Comparison of ENCODE assay signal across 8 mouse cellular contexts in genomic region chr1:89941701-89942381, GRCm38 (mm10). TPM values are rescaled to one million over a fixed set of nuclear protein-coding genes. Genes with fewer than 3 reads are reported as not detected.
DNase-seq lines count a peak whose midpoint lies in the region; ATAC-seq lines count a peak whose summit lies in the region.

No protein-coding gene starts in this region.

- under 1% methylated on average over 40 of the region's 40 CpGs for WGBS in heart, embryonic 12.5 days
- WGBS in hindbrain, embryonic 15.5 days, result under 1% methylated on average over 40 of the region's 40 CpGs
- 0% methylated on average over 40 of the region's 40 CpGs for WGBS in neural tube, embryonic 11.5 days

- peak overlapping the region; percentile 67 for H3K4me2 ChIP-seq in heart, embryonic 12.5 days
- H3K4me2 ChIP-seq in hindbrain, embryonic 15.5 days, result peak overlapping the region; percentile 62
- peak overlapping the region; percentile 70 for H3K4me2 ChIP-seq in neural tube, embryonic 11.5 days (ENCODE audit: low read depth)

- H3K36me3 ChIP-seq in heart, embryonic 12.5 days, result no peaks in the 10 kb centered on the region
- H3K36me3 ChIP-seq in hindbrain, embryonic 15.5 days, result no peaks in the 10 kb centered on the region
- no peaks in the 10 kb centered on the region for H3K36me3 ChIP-seq in neural tube, embryonic 11.5 days (ENCODE audit: control insufficient read depth, insufficient read depth, low read length)

- peaks cover 77% of the 10 kb centered on the region for H3K27me3 ChIP-seq in heart, embryonic 12.5 days (replicated peaks)
- H3K27me3 ChIP-seq in hindbrain, embryonic 15.5 days, result peaks cover 61% of the 10 kb centered on the region
- H3K27me3 ChIP-seq in neural tube, embryonic 11.5 days (ENCODE audit: control insufficient read depth, insufficient read depth, low read length), result peaks cover 17% of the 10 kb centered on the region

- H3K9me3 ChIP-seq in heart, embryonic 12.5 days (replicated peaks), result no peaks in the 10 kb centered on the region
- no peaks in the 10 kb centered on the region for H3K9me3 ChIP-seq in hindbrain, embryonic 15.5 days
- no peaks in the 10 kb centered on the region for H3K9me3 ChIP-seq in neural tube, embryonic 11.5 days (ENCODE audit: control insufficient read depth, low read length)

- H3K4me1 ChIP-seq in heart, embryonic 12.5 days (replicated peaks), result peaks cover 8% of the 10 kb centered on the region
- H3K4me1 ChIP-seq in hindbrain, embryonic 15.5 days (replicated peaks), result peaks cover 26% of the 10 kb centered on the region
- H3K4me1 ChIP-seq in neural tube, embryonic 11.5 days (ENCODE audit: control insufficient read depth, insufficient read depth, low read length), result peaks cover 10% of the 10 kb centered on the region; the same call in 1 of the 2 replicates

- ATAC-seq in heart, embryonic 12.5 days (ENCODE audit: insufficient number of reproducible peaks, low FRiP score), result no peak
- peak; percentile 74 for ATAC-seq in hindbrain, embryonic 15.5 days (ENCODE audit: low FRiP score, low read depth)
- peak; percentile 62 for ATAC-seq in neural tube, embryonic 11.5 days (ENCODE audit: insufficient read depth, low FRiP score, low TSS enrichment)
- no peak for ATAC-seq in erythroid progenitor cell, adult 5-6 weeks (replicated peaks; ENCODE audit: low FRiP score, poor library complexity, severe bottlenecking)

- H3K27ac ChIP-seq in heart, embryonic 12.5 days (ENCODE audit: poor library complexity, severe bottlenecking), result no peak overlapping the region
- H3K27ac ChIP-seq in hindbrain, embryonic 15.5 days (replicated peaks), result peak overlapping the region; percentile 63
- peak overlapping the region; percentile 77 for H3K27ac ChIP-seq in neural tube, embryonic 11.5 days (ENCODE audit: low read depth, low read length)

- peak overlapping the region; percentile 36 for H3K4me3 ChIP-seq in heart, embryonic 12.5 days
- peak overlapping the region; percentile 31 for H3K4me3 ChIP-seq in hindbrain, embryonic 15.5 days
- peak overlapping the region; percentile 35 for H3K4me3 ChIP-seq in neural tube, embryonic 11.5 days (ENCODE audit: low read depth, low read length)

- no peak for DNase-seq in heart, adult 8-10 months (ENCODE audit: low spot score)
- DNase-seq in embryo, embryonic 10.5 days (ENCODE audit: low spot score), result peak; percentile 79
- peak; percentile 73 for DNase-seq in neural tube, embryonic 11.5 days (ENCODE audit: low spot score)
- DNase-seq in adrenal gland, postnatal 4 days (ENCODE audit: low spot score in 2 of 2), result no peak
- DNase-seq in urinary bladder, postnatal 4 days (ENCODE audit: low spot score in 2 of 2), result no peak

- peak overlapping the region; percentile 37 for H3K9ac ChIP-seq in heart, embryonic 12.5 days
- H3K9ac ChIP-seq in hindbrain, embryonic 15.5 days, result peak overlapping the region; percentile 1
- H3K9ac ChIP-seq in neural tube, embryonic 11.5 days (ENCODE audit: low read length), result peak overlapping the region; percentile 55

RNA-seq across cellular contexts. Expression of gene Gbx2, which starts 10.9 kb away (rescaled TPM):
- 0.18 TPM in 1 of 2 replicates, not detected in the other for polyA plus RNA-seq in heart, embryonic 12.5 days (2016; fragmentation: Nextera tagmentation; extraction: Ambion mirVana)
- under 1 TPM in 1 of 4 experiments, not detected in 3; 0.22 TPM for total RNA-seq in heart, adult 8-10 months (2022)
- 38.3 and 42.6 TPM in 2 replicates for polyA plus RNA-seq in hindbrain, embryonic 15.5 days (2015; fragmentation: Nextera tagmentation; extraction: Ambion mirVana)
- polyA plus RNA-seq in neural tube, embryonic 11.5 days (2014; fragmentation: Nextera tagmentation; extraction: Ambion mirVana), result 44.0 and 45.8 TPM in 2 replicates
- total RNA-seq in adrenal gland, postnatal 4 days (2021), result not detected
- total RNA-seq in erythroid progenitor cell, adult 5-6 weeks (2015; ENCODE audit: low replicate concordance), result not detected in 2 replicates
- not detected in 2 replicates for total RNA-seq in erythroid progenitor cell, adult 5-6 weeks (2017; ENCODE audit: low replicate concordance)

Comparison
In these comparisons a context has a peak if more than half of its experiments do, and no peak if none do; other contexts are left out.
1. ATAC-seq: peak in hindbrain, embryonic 15.5 days (single experiment) and neural tube, embryonic 11.5 days (single experiment); none in heart, embryonic 12.5 days (single experiment) and erythroid progenitor cell, adult 5-6 weeks (single experiment).
2. H3K9ac ChIP-seq: peak in every context shown above with its lines; median percentile 55 in neural tube, embryonic 11.5 days; 37 in heart, embryonic 12.5 days; 1 in hindbrain, embryonic 15.5 days.
3. DNase-seq: peak in embryo, embryonic 10.5 days (single experiment) and neural tube, embryonic 11.5 days (single experiment); none in heart, adult 8-10 months (single experiment), adrenal gland, postnatal 4 days (0 of 2) and urinary bladder, postnatal 4 days (0 of 2).
4. Peak in every context shown above with its lines, with median percentiles within 50 percentile points of each other: H3K4me2 ChIP-seq and H3K4me3 ChIP-seq.